Mouse (Mus musculus): ENCODE measurements around the gene Adam26a. TPM values are rescaled to one million over a fixed set of nuclear protein-coding genes. Genes with fewer than 3 reads are reported as not detected.

Adam26a gene
- not detected in 2 replicates for polyA plus RNA-seq (2012; rRNA removed; ENCODE audit: low replicate concordance)

GRCm38 (mm10) chr8:43576607-43577006 lies at the start of gene Adam26a:
Adam26a (minus strand) TSS chr8:43576707.

GRCm38 (mm10) chr8:43528006-43528405 lies 48.5 kb downstream of the Adam26a start, which contains the start of gene Adam26b:
Adam26b (minus strand) TSS chr8:43528106.

Other genes starting within 250 kb of the Adam26a start
- not detected in 2 replicates for gene Adam26b, start 48.6 kb downstream of the Adam26a start, polyA plus RNA-seq (2012; rRNA removed; ENCODE audit: low replicate concordance)
- gene Gm5346, start 50.6 kb upstream of the Adam26a start, polyA plus RNA-seq (2012; rRNA removed; ENCODE audit: low replicate concordance): not detected in 2 replicates
- not detected in 2 replicates for gene Adam34, start 133.3 kb upstream of the Adam26a start, polyA plus RNA-seq (2012; rRNA removed; ENCODE audit: low replicate concordance)